Mouse (Mus musculus) spleen, adult 2 months (tissue): ENCODE data around the gene 1700018F24Rik.

Experiments used
- CTCF ChIP-seq: fragments of 200-500 bp; IDR thresholded peaks from 2 replicates; pipeline ENCODE4 v1.5.1; 2011; ENCODE audit warnings: mild to moderate bottlenecking, inconsistent platforms; ENCODE audit not compliant: insufficient read depth, insufficient read length, insufficient replicate concordance; ENCODE audit errors: extremely low read depth
- POLR2A ChIP-seq: fragments of 200-500 bp; IDR thresholded peaks from 2 replicates; pipeline ENCODE4 v1.6.1; 2011; ENCODE audit warnings: low read depth, low read length, inconsistent platforms

DNA sequence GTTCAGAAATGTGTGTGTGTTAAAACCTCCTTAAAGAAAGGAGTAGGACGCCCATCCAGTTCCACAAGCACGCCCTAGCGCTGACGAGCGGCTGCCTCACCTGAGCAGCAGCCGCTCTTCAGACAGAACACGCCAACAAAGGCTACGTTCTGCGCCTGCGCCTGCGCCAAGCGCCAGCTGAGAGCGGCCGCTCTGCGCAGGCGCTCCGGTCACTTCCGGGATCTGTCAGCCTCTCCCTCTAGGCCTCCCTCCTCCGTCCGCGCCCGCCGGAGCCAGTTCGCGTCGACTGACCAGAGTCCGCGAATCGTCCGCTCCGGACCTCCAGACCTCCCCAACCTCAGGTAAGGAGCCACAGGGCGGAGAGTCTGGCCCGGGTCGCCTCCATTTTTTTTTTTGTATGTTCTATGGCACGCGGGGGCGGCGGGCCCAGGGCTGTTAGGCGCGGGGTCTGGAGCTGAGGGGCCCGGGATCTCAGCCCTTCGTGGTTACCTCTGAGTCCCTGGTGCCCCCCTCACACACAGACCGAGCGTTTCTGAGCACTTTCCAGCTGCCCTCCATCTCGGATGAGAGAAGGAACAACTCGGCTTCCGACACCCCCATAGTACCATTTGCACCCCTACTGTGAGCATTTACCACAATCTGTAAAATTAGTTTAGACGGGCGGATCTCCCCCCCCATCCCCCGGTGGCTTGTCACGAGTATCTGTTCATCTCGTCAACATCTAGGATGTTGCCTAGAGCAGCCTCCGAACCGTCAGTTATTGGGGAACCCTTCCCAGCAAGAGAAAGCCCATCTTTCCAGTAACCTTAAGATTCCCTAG is 41.1 kb downstream of the 1700018F24Rik start, which contains the start of the genes Arpc1a and Kpna7:
- TF ChIP-seq CTCF (no peak), POLR2A (peak; percentile 64)
